ENCODE assay signal across 9 mouse cellular contexts in the genomic region with DNA sequence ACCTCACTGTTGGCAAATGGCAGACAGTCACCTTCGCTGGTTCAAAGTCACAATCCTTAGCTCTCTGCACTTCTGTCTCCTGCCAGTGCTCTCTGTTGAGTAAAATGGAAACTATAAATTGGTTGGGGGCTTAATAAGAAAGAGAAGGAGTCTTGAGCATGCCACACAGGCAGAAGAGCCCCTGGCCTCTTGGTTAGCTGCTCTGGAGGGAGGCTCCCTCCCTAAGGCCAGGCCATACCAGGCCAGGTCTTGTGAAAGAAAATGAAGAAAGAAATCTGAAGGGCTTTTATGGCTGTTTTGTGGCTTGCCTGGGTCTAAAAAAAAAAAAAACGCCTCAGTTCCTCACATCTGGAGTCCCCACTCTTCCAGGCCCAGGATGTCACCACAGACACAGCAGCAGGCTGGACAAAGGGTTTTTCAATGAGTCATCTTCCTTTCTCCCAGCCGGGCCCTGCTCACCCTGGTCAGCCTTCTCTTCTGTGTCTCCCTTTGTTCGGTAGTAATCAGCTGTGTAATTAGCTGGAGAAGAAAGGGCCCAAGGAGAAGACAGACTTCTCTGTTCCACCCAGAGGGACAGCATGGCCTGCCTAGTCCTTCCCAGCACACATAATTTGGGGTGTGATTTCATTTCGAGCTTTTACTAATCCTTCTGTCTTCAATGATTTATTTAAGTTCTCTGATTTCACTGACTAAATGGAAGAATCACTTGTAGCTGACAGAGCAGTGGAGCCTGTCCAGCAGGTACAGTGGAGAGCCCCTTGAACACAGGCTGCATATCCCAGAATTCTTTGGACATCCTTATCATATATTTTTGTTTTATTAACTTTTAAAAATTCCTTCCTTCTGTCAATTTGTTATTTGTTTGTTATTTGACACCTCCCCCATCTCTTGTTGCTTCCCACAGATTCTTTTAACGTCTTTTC.
DNase-seq lines count a peak whose midpoint lies in the region.
"Had no signal": no experiment of that assay in that cellular context is flagged by ENCODE, and none has a peak within 500 bp of the region (broad histone marks: within the 10 kb centered on the region; RNA-seq: fewer than 3 reads in every experiment).

No protein-coding gene starts in this region.

- no peak overlapping the region for H3K4me3 ChIP-seq in embryonic facial prominence, embryonic 10.5 days
- H3K4me3 ChIP-seq: embryonic facial prominence, embryonic 13.5 days had no signal

- no peaks in the 10 kb centered on the region for H3K36me3 ChIP-seq in embryonic facial prominence, embryonic 10.5 days (replicated peaks)
- H3K36me3 ChIP-seq: embryonic facial prominence, embryonic 13.5 days had no signal

- H3K9me3 ChIP-seq in embryonic facial prominence, embryonic 10.5 days, result no peaks in the 10 kb centered on the region
- H3K9me3 ChIP-seq: embryonic facial prominence, embryonic 13.5 days had no signal

- H3K27me3 ChIP-seq in embryonic facial prominence, embryonic 10.5 days (replicated peaks; ENCODE audit: low read depth, poor library complexity, severe bottlenecking), result no peaks in the 10 kb centered on the region
- H3K27me3 ChIP-seq: embryonic facial prominence, embryonic 13.5 days had no signal

- WGBS in embryonic facial prominence, embryonic 10.5 days, result 15% methylated on average over 6 of the region's 6 CpGs

- peaks cover 25% of the 10 kb centered on the region for H3K4me1 ChIP-seq in embryonic facial prominence, embryonic 10.5 days

- peak overlapping the region; percentile 75 for H3K27ac ChIP-seq in embryonic facial prominence, embryonic 10.5 days (replicated peaks)
- H3K27ac ChIP-seq: embryonic facial prominence, embryonic 13.5 days had no signal

- peak; percentile 33 to 71 for DNase-seq in adrenal gland, adult (ENCODE audit: inconsistent age in 2 of 2, low spot score in 1 of 2)
- DNase-seq in adrenal gland, postnatal 4 days (ENCODE audit: low spot score in 2 of 2), result no peak
- peak; percentile 77 for DNase-seq in layer of hippocampus, adult 9-11 months
- no peak for DNase-seq in layer of hippocampus, postnatal 25 days (ENCODE audit: extremely low spot score in 1 of 2, low spot score in 1 of 2)
- peak; percentile 48 for DNase-seq in embryonic facial prominence, embryonic 10.5 days (ENCODE audit: low spot score)
- DNase-seq in kidney, postnatal 4 days, result peak; percentile 20 to 40
- DNase-seq in spleen, postnatal 36 days (ENCODE audit: low spot score in 2 of 2), result no peak
- DNase-seq in testis, postnatal 14 days (ENCODE audit: low spot score), result no peak

Comparison
In these comparisons a context has a peak if more than half of its experiments do, and no peak if none do; other contexts are left out.
1. DNase-seq: peak in adrenal gland, adult (2 of 2), layer of hippocampus, adult 9-11 months (single experiment), embryonic facial prominence, embryonic 10.5 days (single experiment) and kidney, postnatal 4 days (2 of 2); none in adrenal gland, postnatal 4 days (0 of 2), layer of hippocampus, postnatal 25 days (0 of 2), spleen, postnatal 36 days (0 of 2) and testis, postnatal 14 days (single experiment).